Mouse (Mus musculus): ENCODE data around the gene Zfp354b. TPM values are rescaled to one million over a fixed set of nuclear protein-coding genes. Genes with fewer than 3 reads are reported as not detected.

The Zfp354b gene
- total and polyA plus RNA-seq, 2 experiments from 2014 or later, result 0.52 to 2.3 TPM

GRCm38 (mm10) chr11:50887390-50888128 lies 43.9 kb downstream of the Zfp354b start, which contains the start of gene Zfp454:
Zfp454 (minus strand) TSS chr11:50887651.
- ATAC-seq (peak; percentile 97), DNase-seq (ENCODE audit: low spot score) (peak; percentile 98)
- H3K9me3 ChIP-seq (ENCODE audit: low read length), result 0 out of 2 replicates have a peak, but pooled peaks cover 2% of the 10 kb centered on the region
- H3K4me2 ChIP-seq (ENCODE audit: low read depth, low read length), result peak within 1 kb of the TSS; percentile 80
- H3K4me1 ChIP-seq (ENCODE audit: insufficient read depth, low read length), result peaks cover 6% of the 10 kb centered on the region; the same call in 1 of the 2 replicates
- H3K4me3 ChIP-seq (ENCODE audit: low read length), result peak within 1 kb of the TSS; percentile 38
- peak within 1 kb of the TSS; percentile 45 for H3K9ac ChIP-seq (replicated peaks; ENCODE audit: low read length)
- H3K27me3 ChIP-seq (ENCODE audit: insufficient read depth, low read length), result no peaks in the 10 kb centered on the region
- peak within 1 kb of the TSS; percentile 62 for H3K27ac ChIP-seq
- TF ChIP-seq CTCF (IDR thresholded peaks at IDR 0.05; ENCODE audit: low read depth), result no peak
- 6% methylated on average over 26 of the region's 26 CpGs for WGBS
- peaks cover 14% of the 10 kb centered on the region for H3K36me3 ChIP-seq (ENCODE audit: insufficient read depth, low read length)

GRCm38 (mm10) chr11:50886933-50887293 lies 44.5 kb downstream of the Zfp354b start:
- peak; percentile 9; the same call in 1 of the 2 replicates for ATAC-seq

GRCm38 (mm10) chr11:50886231-50886932 lies 45.1 kb downstream of the Zfp354b start:
- Histone ChIP-seq H3K4me3 (ENCODE audit: low read length) (peak overlapping the region; percentile 38), H3K4me1 (ENCODE audit: insufficient read depth, low read length) (peaks cover 6% of the 10 kb centered on the region; the same call in 1 of the 2 replicates), H3K9ac (replicated peaks; ENCODE audit: low read length) (peak overlapping the region; percentile 45; the same call in 1 of the 2 replicates), H3K27ac (no peak overlapping the region), H3K4me2 (ENCODE audit: low read depth, low read length) (peak overlapping the region; percentile 80), H3K9me3 (ENCODE audit: low read length) (0 out of 2 replicates have a peak, but pooled peaks cover 2% of the 10 kb centered on the region), H3K27me3 (ENCODE audit: insufficient read depth, low read length) (no peaks in the 10 kb centered on the region), H3K36me3 (ENCODE audit: insufficient read depth, low read length) (peaks cover 18% of the 10 kb centered on the region)
- WGBS, result 41% methylated on average over 8 of the region's 8 CpGs
- DNase-seq (ENCODE audit: low spot score) (no peak), ATAC-seq (no peak)
- TF ChIP-seq CTCF (IDR thresholded peaks at IDR 0.05; ENCODE audit: low read depth), result no peak

More at GRCm38 (mm10) chr11:50886933-50887293, 44.5 kb downstream of the Zfp354b start:
- WGBS, result 17% methylated on average over 10 of the region's 10 CpGs
- Histone ChIP-seq H3K4me2 (ENCODE audit: low read depth, low read length) (peak overlapping the region; percentile 80), H3K27me3 (ENCODE audit: insufficient read depth, low read length) (no peaks in the 10 kb centered on the region), H3K9me3 (ENCODE audit: low read length) (0 out of 2 replicates have a peak, but pooled peaks cover 2% of the 10 kb centered on the region), H3K9ac (replicated peaks; ENCODE audit: low read length) (peak overlapping the region; percentile 45), H3K4me1 (ENCODE audit: insufficient read depth, low read length) (peaks cover 6% of the 10 kb centered on the region; the same call in 1 of the 2 replicates), H3K36me3 (ENCODE audit: insufficient read depth, low read length) (peaks cover 18% of the 10 kb centered on the region), H3K27ac (peak overlapping the region; percentile 62), H3K4me3 (ENCODE audit: low read length) (peak overlapping the region; percentile 38)
- peak; percentile 10 for DNase-seq (ENCODE audit: low spot score)
- no peak for TF ChIP-seq CTCF (IDR thresholded peaks at IDR 0.05; ENCODE audit: low read depth)

GRCm38 (mm10) chr11:50883756-50884155 lies 47.7 kb downstream of the Zfp354b start:
- peaks cover 33% of the 10 kb centered on the region for H3K36me3 ChIP-seq (ENCODE audit: insufficient read depth, low read length)
- H3K27ac ChIP-seq, result no peak overlapping the region
- H3K4me3 ChIP-seq (ENCODE audit: low read length), result no peak overlapping the region
- WGBS, result 80% methylated on average over 3 of the region's 3 CpGs
- peak; percentile 42 for TF ChIP-seq CTCF (IDR thresholded peaks at IDR 0.05; ENCODE audit: low read depth)
- no peaks in the 10 kb centered on the region for H3K27me3 ChIP-seq (ENCODE audit: insufficient read depth, low read length)
- H3K4me1 ChIP-seq (ENCODE audit: insufficient read depth, low read length), result peaks cover 6% of the 10 kb centered on the region; the same call in 1 of the 2 replicates
- 0 out of 2 replicates have a peak, but pooled peaks cover 5% of the 10 kb centered on the region for H3K9me3 ChIP-seq (ENCODE audit: low read length)
- DNase-seq (ENCODE audit: low spot score) (no peak), ATAC-seq (no peak)
- H3K4me2 ChIP-seq (ENCODE audit: low read depth, low read length), result no peak overlapping the region
- no peak overlapping the region for H3K9ac ChIP-seq (replicated peaks; ENCODE audit: low read length)

- Histone ChIP-seq H3K27ac (no peak overlapping the region), H3K36me3 (ENCODE audit: insufficient read depth, low read length) (peaks cover 38% of the 10 kb centered on the region), H3K4me2 (ENCODE audit: low read depth, low read length) (no peak overlapping the region), H3K9me3 (ENCODE audit: low read length) (peaks cover 9% of the 10 kb centered on the region; the same call in 1 of the 2 replicates), H3K4me3 (ENCODE audit: low read length) (no peak overlapping the region), H3K4me1 (ENCODE audit: insufficient read depth, low read length) (no peaks in the 10 kb centered on the region), H3K27me3 (ENCODE audit: insufficient read depth, low read length) (no peaks in the 10 kb centered on the region), H3K9ac (replicated peaks; ENCODE audit: low read length) (no peak overlapping the region)
- ATAC-seq, result no peak
- DNase-seq (ENCODE audit: low spot score), result no peak
- no peak for TF ChIP-seq CTCF (IDR thresholded peaks at IDR 0.05; ENCODE audit: low read depth)
- WGBS, result 96% methylated on average over 3 of the region's 3 CpGs
These were observed 52.8 kb downstream of the Zfp354b start for GRCm38 (mm10) chr11:50878641-50879040.

Other genes starting within 250 kb of the Zfp354b start
- 34.5 and 40.8 TPM in 2 replicates for gene Zfp354c, start 103.9 kb downstream of the Zfp354b start, total RNA-seq (2014; rRNA removed)
- gene Zfp354c, start 103.9 kb downstream of the Zfp354b start, polyA plus RNA-seq (2015; fragmentation: Nextera tagmentation; extraction: Ambion mirVana), result 32.0 and 37.1 TPM in 2 replicates
- 2.4 and 3.2 TPM in 2 replicates for gene Zfp879, start 90.1 kb downstream of the Zfp354b start, total RNA-seq (2014; rRNA removed)
- gene Zfp879, start 90.1 kb downstream of the Zfp354b start, polyA plus RNA-seq (2015; fragmentation: Nextera tagmentation; extraction: Ambion mirVana), result 0.85 and 1.1 TPM in 2 replicates
- not detected in 2 replicates for gene Grm6, start 80.9 kb downstream of the Zfp354b start, total RNA-seq (2014; rRNA removed)
- not detected in 2 replicates for gene Grm6, start 80.9 kb downstream of the Zfp354b start, polyA plus RNA-seq (2015; fragmentation: Nextera tagmentation; extraction: Ambion mirVana)
- gene Zfp454, start 44.0 kb downstream of the Zfp354b start, total RNA-seq (2014; rRNA removed), result 3.5 and 4.0 TPM in 2 replicates
- gene Zfp454, start 44.0 kb downstream of the Zfp354b start, polyA plus RNA-seq (2015; fragmentation: Nextera tagmentation; extraction: Ambion mirVana), result 6.2 and 7.3 TPM in 2 replicates
- gene Zfp2, start 15.5 kb downstream of the Zfp354b start, total RNA-seq (2014; rRNA removed), result 15.8 and 24.3 TPM in 2 replicates
- gene Zfp2, start 15.5 kb downstream of the Zfp354b start, polyA plus RNA-seq (2015; fragmentation: Nextera tagmentation; extraction: Ambion mirVana), result 28.0 and 29.2 TPM in 2 replicates
- gene 4933414I15Rik, start 12.1 kb upstream of the Zfp354b start, total RNA-seq (2014; rRNA removed), result not detected in 2 replicates
- not detected in 2 replicates for gene 4933414I15Rik, start 12.1 kb upstream of the Zfp354b start, polyA plus RNA-seq (2015; fragmentation: Nextera tagmentation; extraction: Ambion mirVana)
- not detected in 2 replicates for gene Prop1, start 22.1 kb upstream of the Zfp354b start, total RNA-seq (2014; rRNA removed)
- not detected in 2 replicates for gene Prop1, start 22.1 kb upstream of the Zfp354b start, polyA plus RNA-seq (2015; fragmentation: Nextera tagmentation; extraction: Ambion mirVana)
- gene Olfr1378, start 34.9 kb upstream of the Zfp354b start, total RNA-seq (2014; rRNA removed), result not detected in 2 replicates
- gene Olfr1378, start 34.9 kb upstream of the Zfp354b start, polyA plus RNA-seq (2015; fragmentation: Nextera tagmentation; extraction: Ambion mirVana), result not detected in 2 replicates
- not detected in 2 replicates for gene Olfr1377, start 50.3 kb upstream of the Zfp354b start, total RNA-seq (2014; rRNA removed)
- gene Olfr1377, start 50.3 kb upstream of the Zfp354b start, polyA plus RNA-seq (2015; fragmentation: Nextera tagmentation; extraction: Ambion mirVana), result not detected in 2 replicates
- not detected in 2 replicates for gene Olfr51, start 72.0 kb upstream of the Zfp354b start, total RNA-seq (2014; rRNA removed)
- not detected in 2 replicates for gene Olfr51, start 72.0 kb upstream of the Zfp354b start, polyA plus RNA-seq (2015; fragmentation: Nextera tagmentation; extraction: Ambion mirVana)
- gene Olfr54, start 82.6 kb upstream of the Zfp354b start, total RNA-seq (2014; rRNA removed), result not detected in 2 replicates
- not detected in 2 replicates for gene Olfr54, start 82.6 kb upstream of the Zfp354b start, polyA plus RNA-seq (2015; fragmentation: Nextera tagmentation; extraction: Ambion mirVana)
- gene Olfr1375, start 116.5 kb upstream of the Zfp354b start, total RNA-seq (2014; rRNA removed), result not detected in 2 replicates
- not detected in 2 replicates for gene Olfr1375, start 116.5 kb upstream of the Zfp354b start, polyA plus RNA-seq (2015; fragmentation: Nextera tagmentation; extraction: Ambion mirVana)
- gene Zfp354a, start 127.6 kb upstream of the Zfp354b start, total RNA-seq (2014; rRNA removed), result 5.4 and 6.2 TPM in 2 replicates
- gene Zfp354a, start 127.6 kb upstream of the Zfp354b start, polyA plus RNA-seq (2015; fragmentation: Nextera tagmentation; extraction: Ambion mirVana), result 7.5 and 9.5 TPM in 2 replicates

Data from hindbrain, postnatal 0 days (tissue).